Mouse (Mus musculus) right cerebral cortex, adult 2 months (tissue): ENCODE measurements around the gene Hpn.

ENCODE experiments used
- DNase-seq, 2 experiments: peaks; one replicate each; pipeline ENCODE4 v3.0.0; 2021 to 2022; ENCODE audit warnings: low spot score in 2 of 2

Hpn gene

DNA sequence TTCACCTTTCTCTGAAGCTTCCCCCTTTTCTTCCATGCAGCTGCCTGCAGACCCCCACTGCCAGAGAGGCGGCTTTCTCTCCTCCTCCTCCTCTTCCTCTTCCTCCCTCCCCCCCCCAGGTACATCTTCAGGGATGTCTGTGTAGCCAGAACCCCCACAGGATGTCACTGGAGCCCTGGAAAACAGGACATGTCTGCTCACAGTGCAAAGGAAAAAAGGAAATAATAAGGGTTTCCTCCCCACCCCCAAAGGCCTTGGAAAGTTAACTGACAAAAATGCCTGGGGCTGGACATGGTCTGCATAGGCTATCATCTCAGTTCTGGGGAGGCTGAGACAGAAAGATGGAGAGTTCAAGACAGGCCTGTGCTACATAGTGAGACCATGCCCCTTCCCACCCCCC, 34.0 kb downstream of the Hpn start:
- no peak for DNase-seq

DNA sequence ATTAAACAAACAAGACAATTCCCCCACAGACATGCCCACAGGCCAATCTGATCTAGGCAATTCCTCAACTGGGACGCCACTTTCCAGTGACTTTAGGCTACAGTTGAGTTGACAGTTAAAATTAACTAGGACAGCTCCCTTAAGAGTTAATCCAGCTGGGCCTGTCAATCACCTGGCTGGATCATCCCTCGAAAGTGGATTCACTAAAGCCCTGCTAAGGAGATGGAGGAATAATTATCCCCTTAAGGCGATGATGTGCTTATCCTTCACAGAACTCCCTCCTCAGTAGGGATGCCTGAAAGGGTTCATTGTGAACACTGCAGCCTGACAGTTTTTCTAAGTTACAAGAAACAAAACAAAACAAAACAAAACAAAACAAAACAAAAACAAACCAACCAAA, 34.5 kb downstream of the Hpn start:
- no peak for DNase-seq

DNA sequence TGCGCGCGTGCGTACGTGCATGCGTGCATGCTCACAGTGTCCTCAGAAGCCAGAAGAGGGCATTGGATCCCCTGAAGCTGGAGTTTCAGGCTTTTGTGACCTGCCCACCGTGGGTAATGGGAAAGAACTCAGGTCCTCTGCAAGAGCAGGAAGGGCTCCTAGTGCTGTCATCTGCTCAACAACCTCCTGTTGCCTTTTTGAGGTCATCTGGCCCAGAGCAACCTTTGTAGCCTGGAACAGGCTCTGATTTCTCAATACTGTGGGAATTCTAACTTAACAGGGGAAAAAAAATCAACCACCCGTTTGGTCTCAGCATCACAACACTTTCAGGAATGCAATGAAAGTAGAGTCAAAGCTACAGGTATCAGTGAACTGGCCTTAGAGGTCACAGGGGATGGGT, 35.4 kb downstream of the Hpn start:
- DNase-seq, result no peak

DNA sequence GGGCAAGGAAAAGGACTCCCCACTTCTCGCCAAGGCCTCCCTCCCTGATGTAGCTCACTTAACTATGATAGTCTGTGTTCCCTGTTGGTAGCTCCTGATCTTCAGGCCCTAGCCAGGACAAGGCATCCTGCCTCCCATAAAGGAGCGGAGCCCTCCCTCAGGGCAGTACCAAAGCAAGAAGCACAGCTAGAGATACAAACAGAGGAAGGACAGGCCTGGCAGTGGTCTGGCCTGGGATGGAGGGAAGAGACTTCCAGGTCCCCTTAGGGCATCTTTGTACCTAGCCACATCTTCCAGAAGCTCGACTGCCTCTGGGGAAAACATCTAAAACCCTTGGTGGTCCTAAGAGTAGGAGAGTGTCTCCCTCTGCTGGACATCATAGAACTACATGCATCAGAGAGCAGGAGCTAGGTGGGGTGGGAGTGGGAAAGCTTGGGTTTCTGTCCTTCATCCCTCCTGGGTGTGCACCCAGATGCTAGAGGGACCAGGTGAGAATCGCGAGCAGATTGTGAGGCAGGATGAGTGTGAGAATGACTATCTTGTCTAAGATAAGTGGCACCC, 37.1 kb downstream of the Hpn start:
- DNase-seq, result peak; percentile 76 to 81

DNA sequence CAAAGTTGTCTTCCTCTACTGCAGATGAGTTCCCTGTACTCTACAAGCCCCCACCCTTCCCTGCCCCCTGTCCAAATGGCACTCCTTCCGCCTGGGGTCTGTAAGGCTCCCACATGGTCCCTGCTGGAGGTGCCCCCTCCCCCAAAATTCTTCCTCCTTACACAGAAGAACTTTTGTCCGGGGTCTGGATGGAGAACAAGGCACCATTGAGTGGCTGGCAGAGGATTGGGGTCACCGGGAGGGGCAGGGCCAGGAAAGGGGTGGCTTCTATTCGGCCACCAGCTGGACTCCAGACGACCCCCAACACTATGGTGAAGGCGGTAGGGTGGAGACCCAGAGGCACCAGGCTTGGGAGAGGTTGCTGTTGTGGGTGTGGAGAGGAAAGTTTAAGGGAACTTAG, 37.6 kb downstream of the Hpn start:
- DNase-seq, result peak in 1 of 2 experiments; percentile 33

DNA sequence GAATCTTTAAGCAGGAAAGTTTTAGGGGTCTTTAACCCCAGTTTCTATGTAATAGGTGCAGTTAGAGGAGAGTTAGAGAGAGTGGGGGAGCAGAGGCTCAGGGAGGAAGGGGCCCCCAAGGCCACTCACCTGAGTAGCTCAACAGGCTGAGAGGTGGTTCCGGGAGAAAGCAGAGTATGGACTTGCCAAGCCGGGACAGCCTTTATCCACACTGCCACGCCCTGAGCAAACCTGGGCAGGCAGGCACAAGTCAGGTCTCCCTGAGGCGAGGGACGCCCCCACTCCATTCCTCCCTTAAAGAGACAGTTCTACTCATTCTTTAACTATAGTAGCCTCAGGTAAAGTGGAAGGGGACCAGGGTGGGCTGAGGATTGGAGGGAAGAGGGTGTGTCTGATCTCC, 38.6 kb downstream of the Hpn start, which contains the start of gene Fxyd3:
Gene Fxyd3, minus strand, starts transcription at position 213 of the 400 bp plus-strand sequence.
- DNase-seq, result no peak

DNA sequence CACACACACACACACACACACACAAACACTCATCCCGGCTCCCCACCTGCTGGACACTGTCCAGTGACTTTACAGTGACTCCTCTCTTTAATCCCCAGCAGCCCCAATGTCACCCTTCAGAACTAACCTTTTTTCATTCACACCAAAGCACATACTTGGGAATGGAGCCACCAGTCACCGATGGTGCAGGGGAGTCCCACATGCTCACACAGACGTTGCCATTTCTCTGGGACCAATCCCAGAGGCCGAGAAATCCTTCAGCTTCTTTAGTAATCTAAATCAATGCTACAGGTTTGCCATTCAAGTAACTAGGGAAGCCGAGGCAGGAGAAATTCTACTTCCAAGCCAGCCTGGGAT, 40.4 kb downstream of the Hpn start:
- no peak for DNase-seq

DNA sequence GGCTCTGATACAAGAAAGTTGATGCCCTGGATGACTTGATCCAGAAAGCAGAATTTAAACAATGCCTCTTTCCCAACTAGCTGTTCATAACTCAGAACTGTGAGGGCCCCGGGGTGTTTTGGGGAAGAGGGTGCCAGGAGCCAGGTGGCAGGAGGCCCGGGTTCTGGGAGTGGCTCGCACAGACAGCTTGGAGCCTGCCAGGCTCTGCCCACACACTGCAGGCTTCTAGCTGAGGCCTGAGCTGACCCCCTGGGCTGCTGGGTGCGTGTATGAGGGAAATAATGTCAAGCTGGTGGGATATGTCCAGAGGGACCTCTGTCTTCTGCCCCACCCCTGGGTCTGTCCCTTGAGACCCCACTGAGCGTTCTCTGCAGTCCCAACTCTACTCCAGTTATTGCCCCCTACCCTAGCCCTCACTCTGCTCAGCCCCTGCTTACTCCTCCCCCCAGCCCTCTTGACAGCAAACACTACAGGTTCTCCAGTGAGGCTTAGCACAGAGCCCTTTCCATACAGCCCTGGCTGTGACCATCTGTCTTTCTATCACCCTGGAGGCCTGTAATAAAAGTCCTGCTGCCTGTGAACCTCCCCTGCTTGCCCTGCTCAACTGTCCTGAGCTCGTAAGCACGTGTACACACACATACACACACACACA, 40.9 kb downstream of the Hpn start:
- no peak for DNase-seq

DNA sequence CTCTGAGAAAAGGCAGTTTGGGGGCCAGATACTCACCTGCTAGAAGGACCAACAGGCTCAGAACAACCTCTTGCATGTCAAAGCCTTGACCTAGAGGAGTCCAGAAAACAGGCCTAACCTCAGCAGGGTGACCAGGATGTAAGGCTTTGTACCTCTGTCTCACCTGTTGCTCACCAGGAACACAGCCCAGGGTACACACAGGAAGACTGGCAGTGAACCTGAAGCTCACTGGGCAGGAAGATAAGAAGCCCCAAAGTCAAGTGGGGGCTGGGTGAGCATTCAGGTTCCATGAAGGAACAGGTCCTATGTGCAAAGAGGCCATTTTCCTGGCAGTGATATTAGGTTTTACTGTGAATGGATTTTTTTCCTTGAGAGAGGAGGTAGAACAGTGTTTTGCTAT, 41.5 kb downstream of the Hpn start:
- DNase-seq, result no peak

DNA sequence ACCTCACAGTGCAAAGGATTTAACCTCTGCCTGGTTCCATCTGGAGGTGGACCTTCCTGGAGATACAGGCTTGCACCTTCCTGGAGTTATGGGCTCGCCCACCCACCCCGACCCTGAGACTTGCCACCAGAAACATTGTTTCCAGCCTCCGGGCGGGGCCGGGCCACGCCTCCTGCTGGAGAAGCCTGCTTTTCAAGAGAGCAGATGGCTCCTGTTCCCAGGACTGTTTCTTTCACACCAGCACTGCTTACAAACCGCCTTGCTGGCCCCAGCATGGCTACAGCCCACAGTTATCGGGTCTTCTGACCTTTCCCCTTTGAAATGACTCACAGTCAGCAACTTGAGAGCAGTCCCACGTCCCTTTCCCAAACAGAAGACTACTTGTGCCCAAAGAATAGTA, 42.8 kb downstream of the Hpn start:
- no peak for DNase-seq

DNA sequence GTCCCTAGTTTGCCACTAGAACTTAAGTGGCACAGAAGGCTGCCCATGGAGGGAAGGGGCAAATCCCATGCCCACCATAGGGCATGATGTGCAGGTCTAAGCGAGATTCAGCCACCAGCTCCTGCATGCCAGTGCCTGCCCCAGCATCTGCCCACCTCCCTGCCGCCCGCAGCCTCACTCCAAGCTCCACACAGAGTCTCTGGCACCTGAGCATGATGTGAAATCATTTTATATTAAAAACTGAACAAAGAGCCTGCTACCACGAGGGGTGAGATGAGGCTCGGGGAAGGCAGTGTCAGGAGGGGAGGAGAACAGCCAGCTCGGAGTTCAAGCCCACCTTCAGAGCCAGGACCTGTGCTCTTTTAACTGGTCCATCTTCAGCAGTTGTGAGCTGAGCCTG, 44.8 kb downstream of the Hpn start:
- DNase-seq, result no peak

DNA sequence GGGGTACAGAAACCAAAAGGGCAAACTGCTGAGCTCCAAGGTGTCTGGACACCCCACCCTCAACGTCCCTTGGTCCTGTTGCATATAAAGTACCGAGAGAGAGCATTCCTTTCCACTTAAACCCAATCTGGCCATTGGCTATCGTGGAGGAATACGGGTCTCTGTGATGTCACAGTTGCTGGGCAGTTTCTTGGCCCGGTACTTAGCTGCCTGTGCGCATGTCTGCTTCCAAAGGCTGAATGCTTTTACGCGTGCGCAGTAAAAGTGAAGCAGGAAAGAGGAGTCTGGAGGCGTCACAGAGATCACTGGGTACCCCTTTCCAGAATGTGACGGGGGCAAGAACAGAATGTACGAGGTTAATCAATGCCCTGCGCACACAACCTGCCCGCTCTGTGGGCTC, 45.6 kb downstream of the Hpn start:
- DNase-seq, result no peak

DNA sequence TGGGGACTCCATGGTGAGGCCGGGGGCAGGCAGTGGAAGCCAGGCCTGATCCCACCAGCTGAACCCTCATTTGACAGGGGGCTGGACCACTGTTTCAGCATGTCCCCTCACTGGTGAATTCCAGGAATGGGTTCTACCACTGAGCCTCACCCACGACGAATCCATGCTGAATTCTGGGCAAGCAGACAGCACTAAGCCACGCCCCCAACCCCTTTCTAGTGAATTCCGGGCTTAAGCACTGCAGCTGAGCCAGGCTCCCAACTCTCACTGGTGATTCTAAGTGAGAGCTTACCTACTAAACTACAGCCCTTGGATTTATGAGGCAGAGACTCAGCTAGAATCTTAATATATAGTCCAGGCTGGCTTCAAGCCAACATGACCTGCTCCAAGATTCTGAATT, 47.3 kb downstream of the Hpn start:
- no peak for DNase-seq

DNA sequence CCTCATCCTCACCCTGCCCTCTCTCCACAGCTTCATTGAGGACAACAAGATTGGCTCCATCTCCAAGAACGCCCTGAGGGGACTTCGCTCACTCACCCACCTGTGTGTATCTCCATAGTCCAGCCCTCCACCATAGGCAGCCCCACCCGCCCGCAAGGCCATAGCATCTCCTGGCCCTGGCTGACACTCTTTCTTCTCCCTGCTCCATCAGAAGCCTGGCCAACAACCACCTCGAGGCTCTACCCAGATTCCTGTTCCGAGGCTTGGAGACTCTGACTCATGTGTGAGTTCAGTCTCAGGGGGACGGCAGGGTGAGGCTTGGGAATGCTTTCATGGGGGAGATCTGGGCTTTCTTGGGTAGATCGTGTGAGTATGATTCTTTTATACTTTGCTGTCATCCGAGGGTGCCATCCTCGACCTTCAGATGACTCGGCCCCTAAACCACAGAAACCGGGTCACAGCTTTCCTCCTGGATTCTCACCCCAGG, 52.0 kb downstream of the Hpn start:
- DNase-seq, result no peak

DNA sequence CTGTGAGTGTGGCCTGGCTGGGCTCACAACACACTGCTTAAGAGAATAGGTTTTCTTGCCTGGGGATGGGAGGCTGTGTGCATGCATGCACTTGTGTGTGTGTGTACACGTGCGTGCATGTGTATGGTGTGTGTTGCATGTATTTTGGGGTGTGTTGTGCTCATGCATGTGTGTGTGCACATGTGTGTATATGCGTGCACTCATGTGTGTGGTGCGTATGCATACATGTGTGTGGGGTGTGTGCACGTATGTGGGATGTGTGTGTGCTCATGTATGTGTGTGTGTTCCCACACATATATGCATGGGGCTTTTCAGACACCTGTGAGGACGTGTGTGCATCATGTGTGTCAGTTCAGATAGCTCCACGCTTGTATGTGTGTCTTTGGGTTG, 54.5 kb downstream of the Hpn start:
- no peak for DNase-seq

DNA sequence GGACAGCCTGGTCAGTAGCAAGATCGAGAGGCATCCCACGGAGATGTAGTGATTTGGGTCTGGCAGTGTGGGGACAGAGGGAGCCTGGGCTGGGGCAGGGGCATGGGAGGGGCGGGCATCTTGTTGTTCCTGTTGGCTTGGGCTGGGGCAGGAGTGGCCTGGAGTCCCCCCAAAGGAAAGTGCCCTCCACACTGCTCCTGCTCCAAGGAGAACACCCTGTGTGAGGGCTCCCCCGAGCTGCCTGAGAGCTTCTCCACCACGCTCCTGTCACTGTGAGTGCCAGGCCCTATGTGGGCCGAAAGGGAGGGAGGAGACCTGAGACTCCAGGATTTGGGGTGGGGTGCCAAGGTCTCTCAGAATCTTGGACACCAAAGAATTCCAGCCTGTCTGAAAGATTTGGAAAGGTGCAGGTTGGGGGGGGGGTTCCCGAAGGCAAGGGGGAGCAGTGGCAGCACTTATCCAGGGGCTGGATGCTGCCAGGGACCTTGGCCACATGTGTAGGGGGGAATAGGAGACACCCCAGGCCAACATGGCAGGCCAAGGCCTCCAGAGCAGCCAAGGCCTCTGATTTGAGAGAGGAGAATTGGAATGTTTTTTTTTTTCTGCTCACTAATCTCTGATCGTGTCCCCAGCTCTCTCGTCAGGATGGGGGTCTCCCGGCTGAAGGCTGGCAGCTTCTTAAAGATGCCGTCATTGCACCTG, 55.0 kb downstream of the Hpn start:
- DNase-seq, result no peak

DNA sequence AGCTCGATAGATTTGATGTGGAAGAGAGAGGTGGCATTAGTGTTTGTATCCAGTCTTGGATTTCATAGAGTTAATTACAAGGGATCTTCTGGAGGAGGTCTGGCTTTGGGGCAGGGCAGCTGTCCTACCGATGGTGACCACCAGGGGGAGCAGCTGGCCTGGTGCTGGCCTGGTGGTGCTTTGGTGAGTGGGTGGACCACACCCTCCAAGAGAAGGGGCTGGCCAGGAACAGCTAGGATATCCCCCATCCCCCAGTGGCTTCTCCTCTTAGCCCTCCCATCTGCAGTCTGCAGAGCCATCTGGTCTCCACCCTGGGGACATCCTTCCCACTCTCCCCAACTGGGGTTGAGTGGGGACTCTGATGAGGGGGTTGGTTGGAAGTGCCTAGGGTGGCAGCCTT, 56.0 kb downstream of the Hpn start, which contains the start of gene Lgi4:
Gene Lgi4, plus strand, starts transcription at position 235 of the 400 bp plus-strand sequence.
- DNase-seq, result peak; percentile 74 to 88

DNA sequence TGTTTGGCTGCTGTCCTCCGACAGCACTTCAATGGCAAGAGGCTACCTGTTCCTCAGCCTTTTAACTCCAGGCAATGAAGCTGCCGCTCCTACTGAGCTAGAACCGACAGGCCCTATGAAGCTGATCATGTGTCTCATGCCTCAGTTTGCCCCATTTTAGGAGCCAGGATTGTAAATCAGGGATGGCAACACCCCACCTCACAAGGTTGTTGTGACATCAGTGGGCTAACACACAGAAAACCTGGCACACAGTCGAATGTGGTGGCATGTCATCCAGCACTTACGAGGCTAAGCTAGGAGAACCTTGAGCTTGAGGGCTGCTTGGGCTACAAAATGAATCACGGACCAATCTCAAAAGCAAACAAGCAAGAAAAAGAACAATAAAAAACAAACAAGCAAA, 56.9 kb downstream of the Hpn start:
- no peak for DNase-seq

DNA sequence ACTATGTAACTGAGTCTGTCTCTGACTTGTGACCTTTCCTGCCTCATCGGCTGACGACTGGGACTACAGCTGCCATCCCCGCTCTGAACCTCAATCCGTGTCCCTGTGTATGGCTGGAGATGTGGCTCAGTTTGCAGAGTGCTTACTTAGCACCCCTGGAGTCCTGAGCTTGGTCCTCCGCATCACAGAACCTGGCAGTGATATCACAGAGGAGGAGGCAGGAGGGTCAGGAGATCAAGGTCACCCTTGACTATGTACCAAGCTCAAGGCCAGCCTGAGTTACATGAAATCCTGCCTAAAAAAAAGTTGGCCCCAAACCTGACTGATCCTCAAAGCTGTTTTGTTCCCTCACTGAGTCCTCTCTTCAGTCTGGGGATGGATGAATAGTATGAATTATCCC, 57.4 kb downstream of the Hpn start:
- DNase-seq, result no peak

DNA sequence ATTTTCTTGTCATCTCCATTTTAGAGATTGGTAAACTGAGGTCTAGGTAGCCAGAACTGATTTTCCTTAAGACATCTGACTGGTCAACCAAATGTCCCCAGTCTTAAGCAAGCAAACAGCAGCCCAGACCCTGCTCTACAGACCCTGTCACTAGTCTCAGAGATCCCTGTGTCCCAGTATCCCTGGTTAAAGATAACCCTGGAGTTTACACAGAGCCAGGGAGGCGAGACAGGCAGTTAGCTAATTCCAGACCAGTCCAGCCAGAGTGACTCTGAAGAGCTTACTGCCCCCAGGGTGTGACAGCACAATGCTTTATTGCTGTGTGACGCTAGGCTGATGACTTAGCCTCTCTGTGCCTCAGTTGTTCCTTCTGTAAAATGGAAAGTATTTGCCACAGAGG, 58.0 kb downstream of the Hpn start, which contains the start of gene Fxyd1:
Gene Fxyd1, minus strand, starts transcription at position 129 of the 400 bp plus-strand sequence.
- no peak for DNase-seq

DNA sequence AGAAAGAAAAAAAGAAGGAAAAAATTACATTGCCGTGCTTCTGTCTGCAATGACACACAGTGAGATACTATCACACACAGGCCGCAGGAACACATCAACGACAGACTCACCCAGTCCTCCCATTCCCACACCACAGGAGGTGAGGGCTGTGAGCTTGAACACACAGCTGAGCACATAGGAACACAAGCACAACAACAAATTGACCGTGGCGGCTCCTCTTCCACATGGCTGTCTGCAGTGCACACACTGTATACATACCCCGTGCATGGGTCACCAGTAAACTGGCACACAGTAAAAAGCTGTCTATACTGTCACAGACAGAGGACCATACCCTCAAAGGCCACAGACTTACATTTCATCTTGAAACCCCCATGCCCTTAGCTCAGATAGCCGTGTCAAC, 58.6 kb downstream of the Hpn start:
- no peak for DNase-seq

DNA sequence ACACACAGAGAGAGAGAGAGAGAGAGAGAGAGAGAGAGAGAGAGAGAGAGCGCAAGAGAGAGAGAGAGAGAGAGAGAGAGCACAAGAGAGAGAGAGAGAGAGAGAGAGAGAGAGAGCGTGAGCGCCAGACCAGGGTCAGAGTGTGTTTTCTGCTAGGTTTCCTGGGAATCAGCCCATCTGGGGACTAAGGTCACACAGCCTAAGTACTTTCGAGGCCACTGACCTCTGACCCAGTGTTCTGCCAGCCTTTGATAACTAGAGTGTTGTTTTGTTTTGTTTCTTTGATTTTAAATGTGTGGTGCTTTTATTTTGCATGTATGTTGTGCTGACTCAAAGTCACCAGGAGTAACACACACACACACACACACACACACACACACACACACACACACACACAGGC, 59.2 kb downstream of the Hpn start:
- no peak for DNase-seq

DNA sequence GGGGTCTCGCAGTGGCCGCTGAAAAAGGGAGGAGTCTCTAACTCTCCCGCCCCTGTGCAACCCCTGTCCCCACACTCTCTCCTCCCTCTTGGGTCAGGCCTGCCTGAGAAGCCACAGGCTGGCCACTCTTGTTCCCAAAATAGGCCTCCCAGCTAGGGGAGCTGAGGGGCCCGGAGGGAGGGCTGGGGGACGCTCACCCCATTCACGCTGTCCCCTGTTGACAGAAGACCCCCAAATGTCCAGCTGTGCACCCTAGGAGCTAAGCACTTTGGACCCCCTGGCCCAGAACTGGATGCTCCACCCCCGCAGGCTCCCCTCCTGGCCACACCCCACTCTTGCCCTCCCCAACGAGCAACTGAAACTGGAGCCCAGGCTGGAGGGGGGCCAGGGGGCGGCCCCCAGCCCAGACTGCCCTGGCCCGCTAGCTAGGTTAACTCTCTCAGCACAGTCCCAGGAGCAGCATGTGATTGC, 59.7 kb downstream of the Hpn start:
- no peak for DNase-seq
